Mouse (Mus musculus) liver, adult 2 months (tissue): ENCODE measurements around the gene Gm10322. TPM values are rescaled to one million over a fixed set of nuclear protein-coding genes. Genes with fewer than 3 reads are reported as not detected.

Experiments
- DNase-seq: peaks from one replicate; pipeline ENCODE4 v3.0.0-alpha.2; 2011; ENCODE audit warnings: low read depth, low spot score; ENCODE audit errors: extremely low read depth
- H3K27ac ChIP-seq: fragments of 200-500 bp; replicated peaks from 2 replicates; pipeline ENCODE4 v1.5.1; 2012; ENCODE audit warnings: low read depth, mild to moderate bottlenecking, control low read depth, inconsistent platforms, low read length; ENCODE audit not compliant: insufficient read depth
- H3K27me3 ChIP-seq: fragments of 200-500 bp; 2 replicates; pipeline ENCODE4 v1.6.1; 2012; ENCODE audit warnings: mild to moderate bottlenecking, moderate library complexity, low read length, inconsistent platforms; ENCODE audit not compliant: control insufficient read depth, insufficient read depth
- H3K36me3 ChIP-seq: fragments of 200-500 bp; 2 replicates; pipeline ENCODE4 v1.6.1; 2012; ENCODE audit warnings: low read length, inconsistent platforms; ENCODE audit not compliant: control insufficient read depth, insufficient read depth
- H3K4me1 ChIP-seq: fragments of 200-500 bp; 2 replicates; pipeline ENCODE4 v1.6.1; 2011; ENCODE audit warnings: low read length; ENCODE audit not compliant: control insufficient read depth, insufficient read depth
- H3K4me3 ChIP-seq: fragments of 200-500 bp; 2 replicates; pipeline ENCODE4 v1.5.1; 2011; ENCODE audit warnings: low read depth, mild to moderate bottlenecking, control low read depth, low read length, moderate library complexity; ENCODE audit not compliant: insufficient read depth
- H3K79me2 ChIP-seq: fragments of 200-500 bp; 2 replicates; pipeline ENCODE4 v1.6.1; 2012; ENCODE audit warnings: inconsistent platforms, mild to moderate bottlenecking, low read length, moderate library complexity; ENCODE audit not compliant: control insufficient read depth, insufficient read depth
- H3K9ac ChIP-seq: fragments of 200-500 bp; 2 replicates; pipeline ENCODE4 v1.6.1; 2012; ENCODE audit warnings: low read depth, mild to moderate bottlenecking, control low read depth, inconsistent platforms, low read length
- CTCF ChIP-seq: fragments of 200-500 bp; IDR thresholded peaks from 2 replicates; pipeline ENCODE4 v1.5.1; 2011; ENCODE audit warnings: low read depth, low read length, control low read depth
- POLR2A ChIP-seq: fragments of 200-500 bp; IDR thresholded peaks from 2 replicates; pipeline ENCODE4 v1.6.1; 2011; ENCODE audit warnings: low read length, control low read depth; ENCODE audit not compliant: insufficient read depth; ENCODE audit errors: extremely low read depth
- WGBS: fragments of 180-500 bp; shearing (Covaris S2); methylation state at CpG from one replicate; pipeline ENCODE4 v1.1.7; 2018; 5-methylcytosine and 5-hydroxymethylcytosine counted together
- polyA plus RNA-seq: library from polyadenylated mRNA; depleted of rRNA; stranded (reverse); fragments of >200 nt; gene quantifications from 2 replicates; pipeline ENCODE4 v1.2.3, GENCODE M21; 2012
- total RNA-seq: library from RNA; depleted of rRNA; stranded (reverse); fragments of >200 nt; gene quantifications from 2 replicates; pipeline ENCODE4 v1.2.3, GENCODE M21; 2014

The Gm10322 gene
- total and polyA plus RNA-seq, 2 experiments = not detected

- Histone ChIP-seq H3K36me3 (no peaks in the 10 kb centered on the region), H3K9ac (no peak overlapping the region), H3K4me1 (no peaks in the 10 kb centered on the region; the same call in 1 of the 2 replicates), H3K27me3 (no peaks in the 10 kb centered on the region), H3K27ac (0 out of 2 replicates have a peak overlapping the region, but pooled peaks have one; percentile 7), H3K79me2 (peaks cover 14% of the 10 kb centered on the region; the same call in 1 of the 2 replicates), H3K4me3 (no peak overlapping the region)
- no peak for DNase-seq
- TF ChIP-seq POLR2A (no peak), CTCF (no peak)
- 84% methylated on average over 2 of the region's 2 CpGs for WGBS
Measured at GRCm38 (mm10) chr10:59570780-59571179, 45.1 kb upstream of the Gm10322 start.

- H3K27ac ChIP-seq = peak overlapping the region; percentile 10
- TF ChIP-seq POLR2A = no peak
- TF ChIP-seq CTCF = no peak
- WGBS = 63% methylated on average over 4 of the region's 4 CpGs
Measured at GRCm38 (mm10) chr10:59571273-59571672, 44.6 kb upstream of the Gm10322 start.

GRCm38 (mm10) chr10:59571964-59572363 is 43.9 kb upstream of the Gm10322 start:
- TF ChIP-seq CTCF (no peak), POLR2A (no peak)
- no peak overlapping the region for H3K9ac ChIP-seq
- no peak for DNase-seq
- H3K4me1 ChIP-seq = no peaks in the 10 kb centered on the region; the same call in 1 of the 2 replicates
- no peaks in the 10 kb centered on the region for H3K36me3 ChIP-seq
- no peaks in the 10 kb centered on the region for H3K27me3 ChIP-seq
- H3K4me3 ChIP-seq = no peak overlapping the region
- peak overlapping the region; percentile 10 for H3K27ac ChIP-seq
- peaks cover 19% of the 10 kb centered on the region; the same call in 1 of the 2 replicates for H3K79me2 ChIP-seq
- WGBS = 82% methylated on average over 5 of the region's 5 CpGs

More at GRCm38 (mm10) chr10:59571273-59571672, 44.6 kb upstream of the Gm10322 start:
- no peaks in the 10 kb centered on the region; the same call in 1 of the 2 replicates for H3K4me1 ChIP-seq
- H3K9ac ChIP-seq = no peak overlapping the region
- H3K4me3 ChIP-seq = no peak overlapping the region
- peaks cover 17% of the 10 kb centered on the region; the same call in 1 of the 2 replicates for H3K79me2 ChIP-seq
- H3K27me3 ChIP-seq = no peaks in the 10 kb centered on the region
- peak; percentile 34 for DNase-seq
- H3K36me3 ChIP-seq = no peaks in the 10 kb centered on the region

- H3K4me3 ChIP-seq = no peak overlapping the region
- H3K27me3 ChIP-seq = no peaks in the 10 kb centered on the region
- peaks cover 10% of the 10 kb centered on the region for H3K4me1 ChIP-seq
- H3K27ac ChIP-seq = no peak overlapping the region
- peaks cover 19% of the 10 kb centered on the region; the same call in 1 of the 2 replicates for H3K79me2 ChIP-seq
- TF ChIP-seq POLR2A = no peak
- no peak for TF ChIP-seq CTCF
- no peak for DNase-seq
- H3K36me3 ChIP-seq = no peaks in the 10 kb centered on the region
- 55% methylated on average over 5 of the region's 5 CpGs for WGBS
- H3K9ac ChIP-seq = no peak overlapping the region
Measured at GRCm38 (mm10) chr10:59576305-59576704, 39.6 kb upstream of the Gm10322 start.

GRCm38 (mm10) chr10:59577871-59578801 is 37.7 kb upstream of the Gm10322 start:
- H3K9ac ChIP-seq = 0 out of 2 replicates have a peak overlapping the region, but pooled peaks have one; percentile 2
- peak overlapping the region; percentile 52 for H3K27ac ChIP-seq
- TF ChIP-seq POLR2A (no peak), CTCF (no peak)
- H3K4me1 ChIP-seq = peaks cover 10% of the 10 kb centered on the region
- DNase-seq = peak; percentile 78
- H3K36me3 ChIP-seq = no peaks in the 10 kb centered on the region
- H3K79me2 ChIP-seq = peaks cover 30% of the 10 kb centered on the region
- WGBS = 8% methylated on average over 12 of the region's 12 CpGs
- peak overlapping the region; percentile 15; the same call in 1 of the 2 replicates for H3K4me3 ChIP-seq
- H3K27me3 ChIP-seq = no peaks in the 10 kb centered on the region
